Mouse (Mus musculus): ENCODE results near the gene Mindy4.

The Mindy4 gene

DNA sequence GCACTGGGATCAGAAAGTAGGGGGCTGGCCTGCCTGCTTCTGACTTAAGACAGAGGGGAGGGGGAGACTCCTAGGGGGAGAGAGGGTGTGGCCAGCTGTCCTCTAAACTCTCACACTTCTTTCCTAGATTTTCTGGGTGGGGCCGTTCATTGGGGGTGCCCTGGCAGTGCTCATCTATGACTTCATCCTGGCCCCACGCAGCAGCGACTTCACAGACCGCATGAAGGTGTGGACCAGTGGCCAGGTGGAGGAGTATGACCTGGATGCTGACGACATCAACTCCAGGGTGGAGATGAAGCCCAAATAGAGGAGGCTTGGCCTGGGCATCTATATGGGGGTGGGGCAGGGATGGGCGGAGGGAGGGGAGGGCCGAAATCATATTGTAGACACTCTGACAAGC, 143.3 kb downstream of the Mindy4 start:
- no peak overlapping the region for H3K4me3 ChIP-seq (replicated peaks; ENCODE audit: low read length)
- no peaks in the 10 kb centered on the region for H3K36me3 ChIP-seq (ENCODE audit: insufficient read depth, low read length)
- TF ChIP-seq NANOG (IDR thresholded peaks at IDR 0.05; ENCODE audit: borderline replicate concordance, low read length) (no peak), POU5F1 (IDR thresholded peaks at IDR 0.05; ENCODE audit: borderline replicate concordance, low read length) (no peak), CTCF (conservative IDR thresholded peaks at IDR 0.05; ENCODE audit: low read length) (no peak)
- H3K9me3 ChIP-seq (ENCODE audit: low read length): no peaks in the 10 kb centered on the region
- H3K4me1 ChIP-seq (replicated peaks; ENCODE audit: low read depth, low read length): no peaks in the 10 kb centered on the region
- H3K27me3 ChIP-seq (ENCODE audit: insufficient read depth, low read length): peaks cover 18% of the 10 kb centered on the region

DNA sequence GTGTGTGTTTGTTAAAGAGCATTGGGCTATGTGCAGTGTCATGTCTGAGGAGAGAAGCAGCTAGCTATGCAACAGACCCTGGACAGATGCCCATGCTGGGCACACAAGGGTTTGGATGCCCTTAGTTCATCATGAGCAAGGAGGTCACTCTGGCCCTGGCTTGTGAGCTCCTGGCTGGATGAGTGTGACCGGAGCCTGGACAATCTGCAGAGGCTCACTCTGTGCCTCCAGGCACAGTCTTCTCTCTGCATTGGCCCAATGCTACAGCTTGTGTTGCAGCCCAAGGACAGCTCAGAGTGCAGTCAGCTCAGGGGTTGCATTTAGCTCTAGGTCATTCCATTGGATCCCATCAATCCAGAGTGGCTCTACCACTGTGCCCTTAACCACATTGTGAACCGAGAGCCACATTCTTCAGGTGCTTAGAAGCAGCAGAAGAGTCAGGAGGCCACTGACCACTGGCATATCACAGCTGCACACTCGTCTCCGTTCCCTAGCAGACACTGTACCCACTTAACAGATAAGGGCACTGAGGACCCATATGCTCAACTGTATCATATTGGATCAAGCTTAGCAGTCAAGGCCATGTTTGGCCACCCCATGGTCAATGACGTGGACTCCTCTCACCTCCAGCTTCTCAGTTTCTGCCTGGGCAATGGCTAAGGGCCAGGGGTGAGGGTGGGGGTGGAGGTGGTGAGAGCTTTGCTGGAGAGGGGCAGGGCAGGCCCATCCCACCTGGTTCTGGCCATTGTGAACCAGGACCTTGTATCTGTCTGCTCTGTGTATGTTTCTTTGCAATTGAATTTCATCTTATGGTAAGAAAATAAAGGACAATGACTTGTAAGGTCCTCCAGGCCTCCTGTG, 144.8 kb downstream of the Mindy4 start:
- no peak for TF ChIP-seq NANOG (IDR thresholded peaks at IDR 0.05; ENCODE audit: borderline replicate concordance, low read length)
- no peak for TF ChIP-seq CTCF (conservative IDR thresholded peaks at IDR 0.05; ENCODE audit: low read length)
- no peak for TF ChIP-seq POU5F1 (IDR thresholded peaks at IDR 0.05; ENCODE audit: borderline replicate concordance, low read length)
- Histone ChIP-seq H3K4me3 (replicated peaks; ENCODE audit: low read length) (no peak overlapping the region), H3K9me3 (ENCODE audit: low read length) (no peaks in the 10 kb centered on the region), H3K36me3 (ENCODE audit: insufficient read depth, low read length) (no peaks in the 10 kb centered on the region), H3K4me1 (replicated peaks; ENCODE audit: low read depth, low read length) (no peaks in the 10 kb centered on the region), H3K27me3 (ENCODE audit: insufficient read depth, low read length) (peaks cover 12% of the 10 kb centered on the region)

DNA sequence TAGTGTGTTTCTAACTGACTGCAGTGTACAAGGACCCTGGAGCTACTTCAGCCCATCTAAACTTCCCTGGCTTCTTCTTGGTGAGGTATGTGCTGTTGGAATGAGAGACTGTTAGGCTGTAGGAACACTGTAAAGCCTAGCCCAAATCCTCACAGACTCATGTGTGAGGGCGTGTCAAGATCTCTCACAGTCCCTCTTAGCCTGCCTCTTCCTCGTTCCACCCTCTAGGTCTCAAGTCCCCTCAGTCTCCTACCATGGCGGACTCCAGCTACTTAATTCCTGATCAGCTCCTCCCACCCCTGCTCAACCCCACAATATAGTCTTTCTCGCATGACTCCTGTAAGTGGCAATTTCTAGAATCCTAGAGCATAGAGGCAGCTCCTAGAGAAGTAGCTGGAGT, 146.0 kb downstream of the Mindy4 start:
- Histone ChIP-seq H3K4me1 (replicated peaks; ENCODE audit: low read depth, low read length) (no peaks in the 10 kb centered on the region), H3K4me3 (replicated peaks; ENCODE audit: low read length) (no peak overlapping the region), H3K36me3 (ENCODE audit: insufficient read depth, low read length) (no peaks in the 10 kb centered on the region), H3K27me3 (ENCODE audit: insufficient read depth, low read length) (no peaks in the 10 kb centered on the region), H3K9me3 (ENCODE audit: low read length) (peaks cover 5% of the 10 kb centered on the region)
- no peak for TF ChIP-seq CTCF (conservative IDR thresholded peaks at IDR 0.05; ENCODE audit: low read length)
- TF ChIP-seq NANOG (IDR thresholded peaks at IDR 0.05; ENCODE audit: borderline replicate concordance, low read length): no peak
- TF ChIP-seq POU5F1 (IDR thresholded peaks at IDR 0.05; ENCODE audit: borderline replicate concordance, low read length): no peak

DNA sequence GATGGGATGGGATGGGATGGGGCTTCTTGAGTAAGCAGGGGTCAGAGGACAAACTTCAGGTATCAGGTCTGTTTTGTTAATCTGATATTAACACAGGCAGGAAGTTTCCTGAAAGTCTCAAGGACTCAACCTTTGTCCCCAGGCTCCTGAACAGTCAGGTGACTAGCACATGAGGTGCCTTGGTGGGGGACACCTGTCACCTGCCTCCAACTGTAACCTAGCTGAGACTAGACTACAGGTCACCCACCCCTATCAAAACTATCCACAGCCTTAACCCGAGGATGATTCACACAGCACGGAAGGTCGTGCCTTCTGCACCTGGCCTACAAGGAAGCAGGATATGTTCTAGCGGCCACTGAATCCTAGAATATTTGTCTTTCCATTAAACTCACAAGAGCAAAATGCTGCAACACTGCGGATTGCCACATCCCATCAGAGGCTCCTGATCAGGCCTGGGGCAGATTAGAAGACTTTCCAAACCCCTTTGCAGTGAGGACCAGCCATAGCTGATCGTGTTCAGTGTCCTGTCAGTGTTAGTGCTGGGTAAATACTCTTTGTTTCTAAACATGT, 147.3 kb downstream of the Mindy4 start:
- peaks cover 15% of the 10 kb centered on the region for H3K9me3 ChIP-seq (ENCODE audit: low read length)
- H3K4me1 ChIP-seq (replicated peaks; ENCODE audit: low read depth, low read length): no peaks in the 10 kb centered on the region
- H3K4me3 ChIP-seq (replicated peaks; ENCODE audit: low read length): no peak overlapping the region
- H3K27me3 ChIP-seq (ENCODE audit: insufficient read depth, low read length): no peaks in the 10 kb centered on the region
- no peaks in the 10 kb centered on the region for H3K36me3 ChIP-seq (ENCODE audit: insufficient read depth, low read length)
- TF ChIP-seq POU5F1 (IDR thresholded peaks at IDR 0.05; ENCODE audit: borderline replicate concordance, low read length): no peak
- TF ChIP-seq NANOG (IDR thresholded peaks at IDR 0.05; ENCODE audit: borderline replicate concordance, low read length): no peak
- no peak for TF ChIP-seq CTCF (conservative IDR thresholded peaks at IDR 0.05; ENCODE audit: low read length)

DNA sequence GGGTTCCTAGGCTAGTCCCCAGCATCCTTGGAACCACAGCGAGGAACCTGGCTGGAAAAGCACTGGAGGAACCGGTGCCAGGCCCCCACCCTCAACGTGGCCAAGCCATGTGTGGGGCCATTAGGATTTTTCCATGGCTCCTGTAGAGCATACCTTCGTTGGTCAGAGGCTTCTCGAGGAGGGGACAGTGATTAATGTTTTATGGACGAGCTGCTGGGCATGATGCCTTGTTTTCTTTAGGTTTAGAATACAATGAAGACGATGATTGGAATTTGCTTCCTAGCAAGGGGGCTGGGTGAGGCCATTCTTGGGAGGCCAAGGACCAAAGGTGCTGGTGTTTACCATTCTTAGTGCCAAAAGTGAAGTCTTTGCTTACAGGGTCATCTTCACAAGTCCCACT, 148.5 kb downstream of the Mindy4 start:
- Histone ChIP-seq H3K36me3 (ENCODE audit: insufficient read depth, low read length) (no peaks in the 10 kb centered on the region), H3K9me3 (ENCODE audit: low read length) (peaks cover 15% of the 10 kb centered on the region), H3K27me3 (ENCODE audit: insufficient read depth, low read length) (no peaks in the 10 kb centered on the region), H3K4me1 (replicated peaks; ENCODE audit: low read depth, low read length) (no peaks in the 10 kb centered on the region; the same call in 1 of the 2 replicates), H3K4me3 (replicated peaks; ENCODE audit: low read length) (no peak overlapping the region)
- TF ChIP-seq CTCF (conservative IDR thresholded peaks at IDR 0.05; ENCODE audit: low read length): no peak
- no peak for TF ChIP-seq NANOG (IDR thresholded peaks at IDR 0.05; ENCODE audit: borderline replicate concordance, low read length)
- no peak for TF ChIP-seq POU5F1 (IDR thresholded peaks at IDR 0.05; ENCODE audit: borderline replicate concordance, low read length)

DNA sequence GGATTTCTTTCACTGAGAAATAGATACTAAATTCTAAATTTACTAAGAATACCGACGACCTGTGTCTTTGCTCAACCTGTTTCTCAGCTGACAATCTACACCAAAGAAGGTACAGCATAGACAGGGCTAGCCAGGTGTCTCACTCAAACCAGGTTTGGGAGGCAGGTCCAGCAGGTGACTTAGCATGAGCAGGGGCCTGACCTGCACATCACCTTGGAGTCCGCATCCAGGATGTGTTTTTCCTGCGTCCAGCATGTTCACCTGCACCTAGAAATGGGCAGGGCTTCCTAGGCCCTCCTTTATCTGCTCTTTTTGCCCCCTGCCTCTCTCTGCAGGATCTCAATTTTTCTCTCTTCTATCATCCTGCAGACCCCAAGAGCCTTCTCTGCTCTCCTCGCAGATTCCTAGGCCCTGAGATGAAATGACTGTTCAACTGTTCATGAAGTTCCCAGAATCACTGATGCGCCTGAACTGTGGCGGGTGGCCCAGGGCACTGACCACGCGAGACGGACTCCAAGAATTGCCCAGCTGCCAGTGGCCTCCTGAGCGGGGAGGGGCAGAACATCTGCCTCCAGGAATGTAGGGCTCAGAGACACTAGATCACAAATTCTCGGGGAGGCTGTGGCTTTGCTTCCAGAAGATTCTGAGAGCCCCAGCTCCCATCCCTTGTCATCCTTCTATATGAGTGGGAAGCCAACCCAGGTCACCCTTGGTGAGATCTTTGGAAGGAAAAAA, 150.7 kb downstream of the Mindy4 start:
- H3K27me3 ChIP-seq (ENCODE audit: insufficient read depth, low read length): no peaks in the 10 kb centered on the region
- no peaks in the 10 kb centered on the region for H3K36me3 ChIP-seq (ENCODE audit: insufficient read depth, low read length)
- TF ChIP-seq NANOG (IDR thresholded peaks at IDR 0.05; ENCODE audit: borderline replicate concordance, low read length): no peak
- peaks cover 15% of the 10 kb centered on the region for H3K9me3 ChIP-seq (ENCODE audit: low read length)
- H3K4me3 ChIP-seq (replicated peaks; ENCODE audit: low read length): no peak overlapping the region
- no peaks in the 10 kb centered on the region; the same call in 1 of the 2 replicates for H3K4me1 ChIP-seq (replicated peaks; ENCODE audit: low read depth, low read length)

DNA sequence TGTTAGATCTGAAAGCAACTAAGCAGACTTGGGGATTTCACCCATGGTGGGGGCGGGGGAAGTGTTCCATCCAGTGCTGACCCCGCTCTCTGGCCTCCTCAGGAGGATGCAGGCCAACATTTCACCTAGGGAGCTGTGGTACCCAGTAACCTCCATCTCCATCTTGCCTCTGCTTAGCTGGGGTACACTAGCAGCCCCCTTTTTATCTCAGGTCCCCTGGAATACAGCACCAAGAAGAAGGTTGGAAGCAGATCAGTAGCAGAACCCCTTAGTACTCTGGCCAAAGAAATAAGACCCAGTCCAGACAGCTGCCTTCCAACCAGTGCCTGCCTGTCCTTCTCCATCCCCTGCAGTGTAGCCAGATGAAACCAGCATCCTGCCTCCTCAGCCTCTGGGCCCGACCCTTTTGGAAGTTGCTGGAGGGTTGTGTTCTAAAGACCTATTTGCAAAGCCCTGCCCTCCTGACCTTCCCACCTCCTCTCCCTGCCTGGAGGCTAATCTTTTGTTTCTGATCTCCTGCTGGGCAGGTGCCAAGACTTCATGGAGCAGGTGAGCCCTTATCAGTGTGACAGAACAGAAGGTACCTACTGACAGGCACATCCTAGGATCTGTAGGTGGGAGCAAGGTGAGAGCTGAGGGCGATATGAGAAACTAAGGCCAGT, 151.4 kb downstream of the Mindy4 start:
- Histone ChIP-seq H3K4me1 (replicated peaks; ENCODE audit: low read depth, low read length) (no peaks in the 10 kb centered on the region; the same call in 1 of the 2 replicates), H3K4me3 (replicated peaks; ENCODE audit: low read length) (no peak overlapping the region), H3K27me3 (ENCODE audit: insufficient read depth, low read length) (no peaks in the 10 kb centered on the region), H3K36me3 (ENCODE audit: insufficient read depth, low read length) (no peaks in the 10 kb centered on the region), H3K9me3 (ENCODE audit: low read length) (peaks cover 15% of the 10 kb centered on the region)
- TF ChIP-seq NANOG (IDR thresholded peaks at IDR 0.05; ENCODE audit: borderline replicate concordance, low read length): no peak
- TF ChIP-seq POU5F1 (IDR thresholded peaks at IDR 0.05; ENCODE audit: borderline replicate concordance, low read length): no peak
- no peak for TF ChIP-seq CTCF (conservative IDR thresholded peaks at IDR 0.05; ENCODE audit: low read length)

DNA sequence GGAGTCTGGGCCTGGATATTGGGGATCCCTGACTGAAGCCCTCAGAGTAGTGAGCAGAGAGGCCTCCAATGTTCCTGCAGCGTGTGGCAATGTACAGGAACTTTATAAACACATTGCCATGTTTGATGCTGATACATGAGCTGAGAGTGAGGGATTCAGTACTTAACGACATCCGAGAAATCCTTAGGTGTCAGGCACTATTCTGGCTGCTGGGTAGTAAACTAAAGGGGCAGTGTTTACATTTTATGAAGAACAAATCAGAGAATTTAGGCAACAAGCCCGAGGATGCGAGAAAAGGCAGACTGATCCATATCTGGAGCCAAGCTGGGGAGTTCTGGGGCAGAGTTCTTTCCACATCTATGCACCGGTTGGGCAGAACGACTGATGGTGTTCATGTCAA, 152.4 kb downstream of the Mindy4 start:
- H3K4me3 ChIP-seq (replicated peaks; ENCODE audit: low read length): no peak overlapping the region
- H3K4me1 ChIP-seq (replicated peaks; ENCODE audit: low read depth, low read length): no peaks in the 10 kb centered on the region; the same call in 1 of the 2 replicates
- TF ChIP-seq POU5F1 (IDR thresholded peaks at IDR 0.05; ENCODE audit: borderline replicate concordance, low read length): no peak

More for the DNA sequence above, 152.4 kb downstream of the Mindy4 start:
- Histone ChIP-seq H3K9me3 (ENCODE audit: low read length) (peaks cover 15% of the 10 kb centered on the region), H3K36me3 (ENCODE audit: insufficient read depth, low read length) (no peaks in the 10 kb centered on the region), H3K27me3 (ENCODE audit: insufficient read depth, low read length) (no peaks in the 10 kb centered on the region)
